Comparison of ENCODE assay signal across 20 mouse cellular contexts in genomic region chr1:185113687-185114086, GRCm38 (mm10).
"Had no signal": no experiment of that assay in that cellular context is flagged by ENCODE, and none has a peak within 500 bp of the region (broad histone marks: within the 10 kb centered on the region; RNA-seq: fewer than 3 reads in every experiment).

No protein-coding gene starts in this region.

- H3K4me3 ChIP-seq: limb, embryonic 15.5 days; lung, embryonic 15.5 days; megakaryocyte, embryonic 14.5 days; midbrain, embryonic 12.5 days; midbrain, embryonic 15.5 days; neural tube, embryonic 13.5 days; stomach, embryonic 15.5 days had no signal

- H3K4me1 ChIP-seq: limb, embryonic 15.5 days; megakaryocyte, embryonic 14.5 days; midbrain, embryonic 12.5 days; midbrain, embryonic 15.5 days; neural tube, embryonic 13.5 days; stomach, embryonic 15.5 days had no signal

- H3K9me3 ChIP-seq: limb, embryonic 15.5 days; lung, embryonic 15.5 days; midbrain, embryonic 12.5 days; midbrain, embryonic 15.5 days; neural tube, embryonic 13.5 days; stomach, embryonic 15.5 days had no signal

- DNase-seq: kidney, adult 11 months; kidney, adult 8-10 months; kidney, postnatal 10 days; left cerebral cortex, postnatal 4 days; liver, postnatal 0 days; lung, postnatal 10 days; lung, postnatal 36 days; retina, postnatal 1 day; right cerebral cortex, postnatal 25 days; spleen, adult 18-20 months; thymus, postnatal 25 days had no signal

- H3K9ac ChIP-seq: limb, embryonic 15.5 days; liver, embryonic 14.5 days; liver, postnatal 0 days; lung, embryonic 15.5 days; midbrain, embryonic 12.5 days; midbrain, embryonic 15.5 days; neural tube, embryonic 13.5 days; stomach, embryonic 15.5 days had no signal

- H3K36me3 ChIP-seq: limb, embryonic 15.5 days; lung, embryonic 15.5 days; midbrain, embryonic 12.5 days; midbrain, embryonic 15.5 days; neural tube, embryonic 13.5 days; stomach, embryonic 15.5 days had no signal

- H3K27me3 ChIP-seq: limb, embryonic 15.5 days; lung, embryonic 15.5 days; megakaryocyte, embryonic 14.5 days; midbrain, embryonic 12.5 days; midbrain, embryonic 15.5 days; neural tube, embryonic 13.5 days; stomach, embryonic 15.5 days had no signal

- ATAC-seq: liver, postnatal 0 days; midbrain, embryonic 15.5 days had no signal

- H3K4me2 ChIP-seq: limb, embryonic 15.5 days; liver, embryonic 11.5 days; lung, embryonic 15.5 days; midbrain, embryonic 12.5 days; midbrain, embryonic 15.5 days; neural tube, embryonic 13.5 days; stomach, embryonic 15.5 days had no signal

- H3K27ac ChIP-seq: limb, embryonic 15.5 days; liver, embryonic 14.5 days; lung, embryonic 15.5 days; midbrain, embryonic 12.5 days; midbrain, embryonic 15.5 days; neural tube, embryonic 13.5 days; stomach, embryonic 15.5 days had no signal
